Comparison of ENCODE assay signal across 24 mouse cellular contexts in the genomic region with DNA sequence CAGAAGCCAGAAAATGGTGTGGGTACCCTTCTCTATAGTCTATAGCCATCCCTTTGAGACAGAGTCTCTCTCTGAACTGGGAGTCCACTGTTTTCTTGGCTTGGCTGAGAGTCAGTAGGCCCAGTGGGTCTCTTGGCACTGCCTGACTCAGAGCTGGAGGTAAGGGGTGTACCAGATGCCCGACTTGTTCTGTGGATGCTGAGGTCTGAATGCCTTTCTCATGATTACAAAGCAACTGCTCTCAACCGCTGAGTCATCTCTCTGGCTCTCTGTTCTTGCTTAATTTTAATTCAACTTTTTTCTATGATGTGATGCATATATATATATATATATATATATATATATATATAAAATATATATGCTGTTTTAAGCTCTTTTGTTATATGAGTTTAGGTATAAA.
DNase-seq lines count a peak whose midpoint lies in the region; ATAC-seq and TF ChIP-seq lines count a peak whose summit lies in the region.
"Had no signal": no experiment of that assay in that cellular context is flagged by ENCODE, and none has a peak within 500 bp of the region (broad histone marks: within the 10 kb centered on the region; RNA-seq: fewer than 3 reads in every experiment).

No protein-coding gene starts in this region.

- no peaks in the 10 kb centered on the region; the same call in 1 of the 2 replicates for H3K9me3 ChIP-seq in midbrain, embryonic 14.5 days (ENCODE audit: control insufficient read depth, low read length)
- H3K9me3 ChIP-seq: embryonic facial prominence, embryonic 13.5 days; forebrain, embryonic 13.5 days; heart, embryonic 10.5 days; hindbrain, embryonic 12.5 days; intestine, embryonic 15.5 days had no signal

- H3K79me3 ChIP-seq in C2C12 (ENCODE audit: low read depth): peaks cover 14% of the 10 kb centered on the region

- 96% methylated on average over 2 of the region's 2 CpGs for whole genome bisulfite sequencing in midbrain, embryonic 14.5 days
- 94% methylated on average over 2 of the region's 2 CpGs for WGBS in kidney, adult 2 months

- H3K36me3 ChIP-seq in C2C12 (ENCODE audit: control insufficient read depth, insufficient read depth): peaks cover 5% of the 10 kb centered on the region
- no peaks in the 10 kb centered on the region for H3K36me3 ChIP-seq in midbrain, embryonic 14.5 days (ENCODE audit: control insufficient read depth, insufficient read depth, low read length)
- H3K36me3 ChIP-seq in kidney, adult 2 months (ENCODE audit: control insufficient read depth, insufficient read depth, low read length): no peaks in the 10 kb centered on the region
- H3K36me3 ChIP-seq: heart, embryonic 10.5 days; hindbrain, embryonic 12.5 days; intestine, embryonic 15.5 days had no signal

- H3K4me1 ChIP-seq in embryonic fibroblast, embryonic 13.5 days (ENCODE audit: control insufficient read depth, insufficient read depth, low read length): peaks cover 12% of the 10 kb centered on the region
- no peaks in the 10 kb centered on the region for H3K4me1 ChIP-seq in midbrain, embryonic 14.5 days (ENCODE audit: control insufficient read depth, insufficient read depth, low read length)
- no peaks in the 10 kb centered on the region for H3K4me1 ChIP-seq in kidney, adult 2 months (ENCODE audit: control insufficient read depth, insufficient read depth, low read length)
- H3K4me1 ChIP-seq: forebrain, embryonic 13.5 days; heart, embryonic 10.5 days; hindbrain, embryonic 12.5 days; intestine, embryonic 15.5 days had no signal

- no peak overlapping the region for H3K9ac ChIP-seq in midbrain, embryonic 14.5 days (replicated peaks; ENCODE audit: low read length)
- H3K9ac ChIP-seq: embryonic facial prominence, embryonic 13.5 days; forebrain, embryonic 13.5 days; forebrain, postnatal 0 days; hindbrain, embryonic 12.5 days; intestine, embryonic 15.5 days had no signal

- TF ChIP-seq CTCF in C2C12 (IDR thresholded peaks at IDR 0.05; ENCODE audit: control insufficient read depth, insufficient read depth, insufficient read length): no peak
- no peak for TF ChIP-seq CTCF in embryonic fibroblast, embryonic 13.5 days (IDR thresholded peaks at IDR 0.05; ENCODE audit: borderline replicate concordance, insufficient read depth, low read length)
- no peak for TF ChIP-seq CTCF in kidney, adult 2 months (conservative IDR thresholded peaks at IDR 0.05; ENCODE audit: insufficient read depth, insufficient read length, low read depth, low read length)

- TF ChIP-seq POLR2A in embryonic fibroblast, embryonic 13.5 days (IDR thresholded peaks at IDR 0.05; ENCODE audit: low read depth, low read length): no peak
- no peak for TF ChIP-seq POLR2A in kidney, adult 2 months (IDR thresholded peaks at IDR 0.05; ENCODE audit: low read depth, low read length)

- peak overlapping the region; percentile 86 for H3K27ac ChIP-seq in embryonic fibroblast, embryonic 13.5 days (ENCODE audit: insufficient read depth, low read length)
- no peak overlapping the region for H3K27ac ChIP-seq in midbrain, embryonic 14.5 days (replicated peaks; ENCODE audit: low read depth, low read length)
- no peak overlapping the region for H3K27ac ChIP-seq in kidney, adult 2 months (ENCODE audit: insufficient read depth, low read depth, low read length)
- H3K27ac ChIP-seq: embryonic facial prominence, embryonic 13.5 days; forebrain, embryonic 13.5 days; heart, embryonic 10.5 days; hindbrain, embryonic 12.5 days; intestine, embryonic 15.5 days had no signal

- H3K27me3 ChIP-seq in C2C12 (ENCODE audit: control insufficient read depth, insufficient read depth, insufficient read length): no peaks in the 10 kb centered on the region
- H3K27me3 ChIP-seq in midbrain, embryonic 14.5 days (ENCODE audit: control insufficient read depth, insufficient read depth, low read length): no peaks in the 10 kb centered on the region
- H3K27me3 ChIP-seq in kidney, adult 2 months (replicated peaks; ENCODE audit: control insufficient read depth, insufficient read depth, low read length): no peaks in the 10 kb centered on the region
- H3K27me3 ChIP-seq: embryonic facial prominence, embryonic 13.5 days; forebrain, embryonic 13.5 days; hindbrain, embryonic 12.5 days; intestine, embryonic 15.5 days had no signal

- peak; percentile 58 to 61 for DNase-seq in cerebellum, postnatal 14 days
- DNase-seq in cerebellum, adult 18-20 months: no peak
- DNase-seq in 3134 (ENCODE audit: extremely low read depth, insufficient read length, low spot score): peak; percentile 77
- no peak for DNase-seq in midbrain, embryonic 14.5 days
- DNase-seq in thymus, postnatal 4 days: no peak
- no peak for DNase-seq in kidney, adult 2 months
- DNase-seq: adrenal gland, adult 2 months; adrenal gland, postnatal 25 days; B cell, adult 2 months; cerebellum, adult 11 months; cerebellum, adult 9-10 months; forebrain, postnatal 0 days; gastrocnemius, postnatal 36 days; heart, adult 18-20 months; heart, postnatal 10 days; heart, postnatal 4 days; kidney, adult 9 months had no signal

- H3K79me2 ChIP-seq in C2C12 (ENCODE audit: control insufficient read depth, insufficient read depth): peaks cover 26% of the 10 kb centered on the region

- H3K4me2 ChIP-seq in midbrain, embryonic 14.5 days (ENCODE audit: low read length): no peak overlapping the region
- H3K4me2 ChIP-seq: embryonic facial prominence, embryonic 13.5 days; forebrain, embryonic 13.5 days; hindbrain, embryonic 12.5 days; intestine, embryonic 15.5 days had no signal

- no peak overlapping the region for H3K4me3 ChIP-seq in C2C12 (ENCODE audit: insufficient read depth, poor library complexity, severe bottlenecking)
- no peak overlapping the region for H3K4me3 ChIP-seq in embryonic fibroblast, embryonic 13.5 days (ENCODE audit: insufficient read depth, low read length)
- H3K4me3 ChIP-seq in midbrain, embryonic 14.5 days (replicated peaks; ENCODE audit: low read depth, low read length): no peak overlapping the region
- no peak overlapping the region for H3K4me3 ChIP-seq in kidney, adult 2 months (ENCODE audit: insufficient read depth, low read depth, low read length)
- H3K4me3 ChIP-seq: embryonic facial prominence, embryonic 13.5 days; forebrain, embryonic 13.5 days; heart, embryonic 10.5 days; hindbrain, embryonic 12.5 days; intestine, embryonic 15.5 days had no signal

- H3ac ChIP-seq in C2C12 (ENCODE audit: control insufficient read depth, insufficient read length, low read depth): no peak overlapping the region

- no peak for ATAC-seq in midbrain, embryonic 14.5 days (ENCODE audit: low FRiP score, low TSS enrichment)
- ATAC-seq: forebrain, embryonic 13.5 days; forebrain, postnatal 0 days had no signal

TF ChIP-seq in C2C12, 6 proteins besides CTCF, POLR2A, EP300 and RAD21:
- TF ChIP-seq MYOG (IDR thresholded peaks at IDR 0.05; ENCODE audit: control insufficient read depth, extremely low read depth, insufficient read length): no peak
- no peak for TF ChIP-seq USF1 (IDR thresholded peaks at IDR 0.05; ENCODE audit: low read depth)
- peak; percentile 58 for TF ChIP-seq CEBPB (IDR thresholded peaks at IDR 0.05; ENCODE audit: low read depth)
- TF ChIP-seq MYOD1 (IDR thresholded peaks at IDR 0.05; ENCODE audit: control insufficient read depth, insufficient read length, low read depth): peak; percentile 64

Comparison
In these comparisons a context has a peak if more than half of its experiments do, and no peak if none do; other contexts are left out.
1. DNase-seq: peak in cerebellum, postnatal 14 days (2 of 2) and 3134 (single experiment); none in cerebellum, adult 18-20 months (0 of 2), midbrain, embryonic 14.5 days (single experiment), thymus, postnatal 4 days (single experiment) and kidney, adult 2 months (single experiment).